Mouse (Mus musculus) heart, postnatal 25 days (tissue): ENCODE measurements around the gene Ankrd52. TPM values are rescaled to one million over a fixed set of nuclear protein-coding genes. Genes with fewer than 3 reads are reported as not detected.
"Not testable (repeated sequence)": the region's sequence is repeated elsewhere in the genome, so short reads cannot be mapped to it uniquely, and the experiment has no call there.

Experiments
- DNase-seq: peaks from one replicate; pipeline ENCODE4 v3.0.0; 2022; ENCODE audit warnings: low spot score
- intact Hi-C: fragments of 180-260 bp; cut with DNase I; formaldehyde crosslinking; loops from one replicate; pipeline ENCODE4 v1.15.1; 2025
- total RNA-seq, 2 experiments: library from RNA; stranded (reverse); gene quantifications; 2 replicates each; pipeline ENCODE4 v1.2.3; 2021

Ankrd52 gene
- total RNA-seq: 10 to 100 TPM; 43.7 to 51.0 TPM

GRCm38 (mm10) chr10:128376455-128377211 lies at the start of gene Ankrd52:
TSS of gene Ankrd52 (plus strand) at chr10:128377115.
- intact Hi-C loops: loop anchor here (1.0 kb wide), 1 partner anchor 33 kb away; no protein-coding TSS in a partner anchor
- DNase-seq: peak; percentile 80

GRCm38 (mm10) chr10:128327610-128328009 lies 49.3 kb upstream of the Ankrd52 start:
- DNase-seq: no peak
- intact Hi-C loops: no loop called here

- intact Hi-C loops, DNase-seq: not testable (repeated sequence)
Observed at GRCm38 (mm10) chr10:128332358-128333249, 44.3 kb upstream of the Ankrd52 start.

- DNase-seq: peak; percentile 19
- intact Hi-C loops: loop anchor here (1.0 to 5.0 kb wide), 2 partner anchors 23 to 122 kb away; partner anchors contain the start of gene Smarcc2
Observed at GRCm38 (mm10) chr10:128335582-128335981, 41.3 kb upstream of the Ankrd52 start.

GRCm38 (mm10) chr10:128336195-128336594 lies 40.7 kb upstream of the Ankrd52 start:
- intact Hi-C loops: loop anchor here (5.0 kb wide), 1 partner anchor 121 kb away; the partner anchor contains the start of gene Smarcc2
- no peak for DNase-seq

GRCm38 (mm10) chr10:128336597-128336996 lies 40.3 kb upstream of the Ankrd52 start:
- intact Hi-C loops: loop anchor here (5.0 kb wide), 1 partner anchor 121 kb away; the partner anchor contains the start of gene Smarcc2
- no peak for DNase-seq

- DNase-seq: peak; percentile 94
- intact Hi-C loops: loop anchor here (5.0 kb wide), 1 partner anchor 120 kb away; the partner anchor contains the start of gene Smarcc2
Observed at GRCm38 (mm10) chr10:128337306-128338181, 39.4 kb upstream of the Ankrd52 start, which contains the start of gene Cs. TSS of gene Cs (plus strand) at chr10:128337734.

- DNase-seq: no peak
- intact Hi-C loops: loop anchor here (5.0 kb wide), 1 partner anchor 119 kb away; the partner anchor contains the start of gene Smarcc2
Observed at GRCm38 (mm10) chr10:128338415-128338814, 38.5 kb upstream of the Ankrd52 start.

- DNase-seq: no peak
- intact Hi-C loops: loop anchor here (5.0 kb wide), 1 partner anchor 118 kb away; the partner anchor contains the start of gene Smarcc2
Observed at GRCm38 (mm10) chr10:128338948-128339347, 38.0 kb upstream of the Ankrd52 start.

GRCm38 (mm10) chr10:128340257-128340656 lies 36.7 kb upstream of the Ankrd52 start:
- DNase-seq: no peak

GRCm38 (mm10) chr10:128343436-128343835 lies 33.5 kb upstream of the Ankrd52 start:
- DNase-seq: no peak
- intact Hi-C loops: no loop called here

More at GRCm38 (mm10) chr10:128340257-128340656, 36.7 kb upstream of the Ankrd52 start:
- intact Hi-C loops: no loop called here

- peak; percentile 62 for DNase-seq
- intact Hi-C loops: no loop called here
Observed at GRCm38 (mm10) chr10:128344568-128345275, 32.2 kb upstream of the Ankrd52 start.

GRCm38 (mm10) chr10:128347541-128347940 lies 29.4 kb upstream of the Ankrd52 start:
- DNase-seq: no peak
- intact Hi-C loops: no loop called here

GRCm38 (mm10) chr10:128358796-128359195 lies 18.1 kb upstream of the Ankrd52 start:
- intact Hi-C loops: loop anchor here (1.0 kb wide), 1 partner anchor 23 kb away; no protein-coding TSS in a partner anchor
- no peak for DNase-seq

- DNase-seq: no peak
- intact Hi-C loops: no loop called here
Observed at GRCm38 (mm10) chr10:128359226-128359625, 17.7 kb upstream of the Ankrd52 start.

- no peak for DNase-seq
- intact Hi-C loops: no loop called here
Observed at GRCm38 (mm10) chr10:128361836-128362235, 15.1 kb upstream of the Ankrd52 start.

- intact Hi-C loops: no loop called here
- DNase-seq: no peak
Observed at GRCm38 (mm10) chr10:128362568-128362967, 14.3 kb upstream of the Ankrd52 start.

- intact Hi-C loops: no loop called here
- DNase-seq: no peak
Observed at GRCm38 (mm10) chr10:128367899-128368401, 9.0 kb upstream of the Ankrd52 start.
